9 mouse cellular contexts compared by ENCODE assay signal in the genomic region with DNA sequence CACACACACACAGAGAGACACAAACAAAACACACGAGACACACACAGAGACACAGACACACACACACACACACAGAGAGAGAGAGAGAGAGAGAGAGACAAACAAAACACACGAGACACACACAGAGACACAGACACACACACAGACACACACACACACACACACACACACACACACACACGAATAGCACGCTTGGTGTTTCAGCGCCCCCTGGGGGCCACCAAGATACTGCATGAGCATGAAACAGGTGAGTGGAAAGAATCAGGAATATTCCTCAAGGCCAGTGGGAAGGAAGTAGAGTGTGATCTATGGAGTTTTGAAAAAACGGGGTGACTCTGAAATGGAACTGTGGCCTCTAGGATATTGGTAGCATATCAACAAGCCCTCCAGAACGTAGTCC. TPM values are rescaled to one million over a fixed set of nuclear protein-coding genes. Genes with fewer than 3 reads are reported as not detected.
DNase-seq lines count a peak whose midpoint lies in the region; ATAC-seq and TF ChIP-seq lines count a peak whose summit lies in the region.
"Not testable (repeated sequence)": the region's sequence is repeated elsewhere in the genome, so short reads cannot be mapped to it uniquely, and the experiment has no call there.
"Had no signal": no experiment of that assay in that cellular context is flagged by ENCODE, and none has a peak within 500 bp of the region (broad histone marks: within the 10 kb centered on the region; RNA-seq: fewer than 3 reads in every experiment).

No protein-coding gene starts in this region.

- TF ChIP-seq CTCF in brain, embryonic 14.5 days (IDR thresholded peaks at IDR 0.05; ENCODE audit: borderline replicate concordance, extremely low read depth, insufficient read depth, insufficient read length) = peak; percentile 59; the same call in 1 of the 2 replicates
- TF ChIP-seq CTCF in forebrain, postnatal 0 days (IDR thresholded peaks at IDR 0.05; ENCODE audit: low read depth) = peak; percentile 78

- not testable (repeated sequence) for ATAC-seq in forebrain, postnatal 0 days; intestine, embryonic 14.5 days (replicated peaks; ENCODE audit: low FRiP score, low TSS enrichment, low read depth)

- not testable (repeated sequence) for H3K36me3 ChIP-seq in forebrain, postnatal 0 days (ENCODE audit: insufficient read depth); intestine, embryonic 14.5 days (ENCODE audit: control insufficient read depth, insufficient read depth, low read length)

- not testable (repeated sequence) for H3K9me3 ChIP-seq in forebrain, postnatal 0 days (ENCODE audit: low read length); intestine, embryonic 14.5 days (ENCODE audit: control insufficient read depth, low read length)

- H3K4me2 ChIP-seq in forebrain, postnatal 0 days (ENCODE audit: low read depth); intestine, embryonic 14.5 days (ENCODE audit: low read length): not testable (repeated sequence)

- peak; percentile 24 for DNase-seq in Muller cell, postnatal 12 days (ENCODE audit: inconsistent ontology term)
- DNase-seq in brain, embryonic 14.5 days (ENCODE audit: low read depth) = peak; percentile 36
- peak; percentile 36 for DNase-seq in forebrain, postnatal 0 days
- DNase-seq in intestine, embryonic 14.5 days (ENCODE audit: low spot score) = peak; percentile 59
- peak; percentile 23 to 46 for DNase-seq in left cerebral cortex, postnatal 14 days (ENCODE audit: low spot score in 2 of 2)
- DNase-seq in lung, postnatal 36 days = peak; percentile 77
- DNase-seq in right cerebral cortex, postnatal 14 days = peak; percentile 41
- peak; percentile 29 for DNase-seq in urinary bladder, postnatal 25 days (ENCODE audit: low spot score)

- 37% methylated on average over 7 of the region's 7 CpGs for WGBS in forebrain, postnatal 0 days
- WGBS in intestine, embryonic 14.5 days = 47% methylated on average over 7 of the region's 7 CpGs

- not testable (repeated sequence) for H3K27ac ChIP-seq in forebrain, postnatal 0 days (ENCODE audit: low read depth, low read length); intestine, embryonic 14.5 days (ENCODE audit: low read depth)

- TF ChIP-seq POLR2A in brain, embryonic 14.5 days (IDR thresholded peaks at IDR 0.05; ENCODE audit: borderline replicate concordance, extremely low read depth, insufficient read depth, insufficient read length, poor library complexity, severe bottlenecking) = not testable (repeated sequence)

- intact Hi-C loops in left cerebral cortex, postnatal 14 days (cut with DNase I) = not testable (repeated sequence)

- H3K4me3 ChIP-seq in forebrain, postnatal 0 days (ENCODE audit: low read depth, low read length); intestine, embryonic 14.5 days (ENCODE audit: low read depth, low read length): not testable (repeated sequence)

- not testable (repeated sequence) for H3K4me1 ChIP-seq in forebrain, postnatal 0 days (ENCODE audit: insufficient read depth); intestine, embryonic 14.5 days (replicated peaks; ENCODE audit: control insufficient read depth, insufficient read depth, low read length)

- not testable (repeated sequence) for H3K27me3 ChIP-seq in forebrain, postnatal 0 days (ENCODE audit: insufficient read depth, low read length); intestine, embryonic 14.5 days (replicated peaks; ENCODE audit: control insufficient read depth, insufficient read depth, low read length)

- H3K9ac ChIP-seq in forebrain, postnatal 0 days; intestine, embryonic 14.5 days (ENCODE audit: low read length): not testable (repeated sequence)

RNA-seq across cellular contexts. Expression of a gene that starts 14.6 kb away (rescaled TPM):
- polyA plus RNA-seq in brain, embryonic 14.5 days (2012; rRNA removed) = 140 and 158 TPM in 2 replicates
- total RNA-seq in forebrain, postnatal 0 days (2014; rRNA removed) = 94.7 and 135 TPM in 2 replicates
- 89.5 and 122 TPM in 2 replicates for polyA plus RNA-seq in forebrain, postnatal 0 days (2015; fragmentation: Nextera tagmentation; extraction: Ambion mirVana)
- polyA plus RNA-seq in intestine, embryonic 14.5 days (2014; fragmentation: Nextera tagmentation; extraction: Ambion mirVana) = 0.16 TPM in 1 of 2 replicates, not detected in the other
- total RNA-seq in left cerebral cortex, postnatal 14 days (2021) = 100 to 1,000 TPM; 228 TPM
- total RNA-seq: common myeloid progenitor, adult 5-6 weeks had no signal

RNA-seq across cellular contexts. Expression of a gene that starts 29.7 kb away (rescaled TPM):
- 2.3 and 2.6 TPM in 2 replicates for polyA plus RNA-seq in brain, embryonic 14.5 days (2012; rRNA removed)
- 0.81 and 1.4 TPM in 2 replicates for total RNA-seq in forebrain, postnatal 0 days (2014; rRNA removed)
- 1.8 and 3.8 TPM in 2 replicates for polyA plus RNA-seq in forebrain, postnatal 0 days (2015; fragmentation: Nextera tagmentation; extraction: Ambion mirVana)
- polyA plus RNA-seq in intestine, embryonic 14.5 days (2014; fragmentation: Nextera tagmentation; extraction: Ambion mirVana) = 0.88 and 1.9 TPM in 2 replicates
- 1 to 10 TPM; 1.0 to 1.1 TPM for total RNA-seq in left cerebral cortex, postnatal 14 days (2021)
- total RNA-seq: common myeloid progenitor, adult 5-6 weeks had no signal

Comparison
In these comparisons a context has a peak if more than half of its experiments do, and no peak if none do; other contexts are left out.
1. DNase-seq: peak in every context shown above with its lines; median percentile 77 in lung, postnatal 36 days; 59 in intestine, embryonic 14.5 days; 41 in right cerebral cortex, postnatal 14 days; 36 in brain, embryonic 14.5 days; 36 in forebrain, postnatal 0 days; 34 in left cerebral cortex, postnatal 14 days; 29 in urinary bladder, postnatal 25 days; 24 in Muller cell, postnatal 12 days.
2. RNA of a gene that starts 14.6 kb away (polyA plus RNA-seq): 140 to 158 TPM in brain, embryonic 14.5 days and 89.5 to 122 TPM in forebrain, postnatal 0 days; 0.16 TPM in intestine, embryonic 14.5 days; every median in the first group is over 10 times any median in the second.